Mouse (Mus musculus) hindbrain, embryonic 11.5 days (tissue): ENCODE data around the gene Hdac10. TPM values are rescaled to one million over a fixed set of nuclear protein-coding genes. Genes with fewer than 3 reads are reported as not detected.

Source experiments
- ATAC-seq: fragments of 200-750 bp; cut with Nextera tagmentation; 2 replicates; pipeline ENCODE4 v1.8.0; 2017; ENCODE audit warnings: mild to moderate bottlenecking, moderate TSS enrichment, moderate library complexity; ENCODE audit not compliant: low FRiP score
- DNase-seq: peaks from one replicate; pipeline ENCODE4 v3.0.0-alpha.2; 2015; ENCODE audit warnings: low spot score
- H3K27ac ChIP-seq: fragments of 300-500 bp; sonication (generic); 2 replicates; pipeline ENCODE4 v1.5.1; 2014; ENCODE audit warnings: mild to moderate bottlenecking, low read depth, low read length
- H3K27me3 ChIP-seq: fragments of 300-500 bp; sonication (generic); 2 replicates; pipeline ENCODE4 v1.6.1; 2014; ENCODE audit warnings: mild to moderate bottlenecking, low read length, moderate library complexity, mixed read lengths; ENCODE audit not compliant: control insufficient read depth, insufficient read depth
- H3K36me3 ChIP-seq: fragments of 300-500 bp; sonication (generic); 2 replicates; pipeline ENCODE4 v1.6.1; 2014; ENCODE audit warnings: mild to moderate bottlenecking, low read length, moderate library complexity, mixed read lengths; ENCODE audit not compliant: control insufficient read depth, insufficient read depth
- H3K4me1 ChIP-seq: fragments of 300-500 bp; sonication (generic); replicated peaks from 2 replicates; pipeline ENCODE4 v1.6.1; 2014; ENCODE audit warnings: low read length, mixed read lengths; ENCODE audit not compliant: control insufficient read depth, insufficient read depth
- H3K4me2 ChIP-seq: fragments of 300-500 bp; sonication (generic); replicated peaks from 2 replicates; pipeline ENCODE4 v1.6.1; 2014; ENCODE audit warnings: mild to moderate bottlenecking, low read depth, low read length
- H3K4me3 ChIP-seq: fragments of 300-500 bp; sonication (generic); 2 replicates; pipeline ENCODE4 v1.5.1; 2014; ENCODE audit warnings: low read depth, low read length
- H3K9ac ChIP-seq: fragments of 300-500 bp; sonication (generic); 2 replicates; pipeline ENCODE4 v1.6.1; 2014; ENCODE audit warnings: low read depth, low read length
- H3K9me3 ChIP-seq: fragments of 300-500 bp; sonication (generic); 2 replicates; pipeline ENCODE4 v1.6.1; 2016; ENCODE audit warnings: low read length; ENCODE audit not compliant: control insufficient read depth
- WGBS: fragments of 180-500 bp; shearing (Covaris S2); extraction: QIAGEN DNeasy Blood & Tissue Kit; methylation state at CpG from one replicate; pipeline ENCODE4 v1.1.7; 2014; 5-methylcytosine and 5-hydroxymethylcytosine counted together
- polyA plus RNA-seq: library from polyadenylated mRNA; unstranded; fragments of >200 nt; fragmentation: Nextera tagmentation; extraction: Ambion mirVana; gene quantifications from 2 replicates; pipeline ENCODE4 v1.2.1, GENCODE M21; 2014

The Hdac10 gene
- polyA plus RNA-seq, 1 experiment from 2014 or later, result 9.4 TPM

- Histone ChIP-seq H3K4me3 (no peak overlapping the region), H3K27ac (peak overlapping the region; percentile 83), H3K9me3 (no peaks in the 10 kb centered on the region), H3K9ac (0 out of 2 replicates have a peak overlapping the region, but pooled peaks have one; percentile 1), H3K27me3 (peaks cover 5% of the 10 kb centered on the region; the same call in 1 of the 2 replicates), H3K4me1 (peaks cover 17% of the 10 kb centered on the region), H3K36me3 (peaks cover 13% of the 10 kb centered on the region), H3K4me2 (no peak overlapping the region)
- peak; percentile 76 for DNase-seq
- ATAC-seq, result peak; percentile 73
Observed at GRCm38 (mm10) chr15:89152312-89152711, 23.8 kb upstream of the Hdac10 start.

GRCm38 (mm10) chr15:89150041-89150390 lies 21.5 kb upstream of the Hdac10 start:
- DNase-seq (peak; percentile 63), ATAC-seq (peak; percentile 16)
- H3K36me3 ChIP-seq, result peaks cover 8% of the 10 kb centered on the region
- H3K4me3 ChIP-seq, result peak overlapping the region; percentile 83
- peak overlapping the region; percentile 72 for H3K27ac ChIP-seq
- peak overlapping the region; percentile 90 for H3K4me2 ChIP-seq
- peak overlapping the region; percentile 93 for H3K9ac ChIP-seq
- WGBS, result 4% methylated on average over 13 of the region's 13 CpGs
- H3K9me3 ChIP-seq, result no peaks in the 10 kb centered on the region
- H3K4me1 ChIP-seq, result peaks cover 17% of the 10 kb centered on the region
- H3K27me3 ChIP-seq, result peaks cover 7% of the 10 kb centered on the region; the same call in 1 of the 2 replicates

DNA sequence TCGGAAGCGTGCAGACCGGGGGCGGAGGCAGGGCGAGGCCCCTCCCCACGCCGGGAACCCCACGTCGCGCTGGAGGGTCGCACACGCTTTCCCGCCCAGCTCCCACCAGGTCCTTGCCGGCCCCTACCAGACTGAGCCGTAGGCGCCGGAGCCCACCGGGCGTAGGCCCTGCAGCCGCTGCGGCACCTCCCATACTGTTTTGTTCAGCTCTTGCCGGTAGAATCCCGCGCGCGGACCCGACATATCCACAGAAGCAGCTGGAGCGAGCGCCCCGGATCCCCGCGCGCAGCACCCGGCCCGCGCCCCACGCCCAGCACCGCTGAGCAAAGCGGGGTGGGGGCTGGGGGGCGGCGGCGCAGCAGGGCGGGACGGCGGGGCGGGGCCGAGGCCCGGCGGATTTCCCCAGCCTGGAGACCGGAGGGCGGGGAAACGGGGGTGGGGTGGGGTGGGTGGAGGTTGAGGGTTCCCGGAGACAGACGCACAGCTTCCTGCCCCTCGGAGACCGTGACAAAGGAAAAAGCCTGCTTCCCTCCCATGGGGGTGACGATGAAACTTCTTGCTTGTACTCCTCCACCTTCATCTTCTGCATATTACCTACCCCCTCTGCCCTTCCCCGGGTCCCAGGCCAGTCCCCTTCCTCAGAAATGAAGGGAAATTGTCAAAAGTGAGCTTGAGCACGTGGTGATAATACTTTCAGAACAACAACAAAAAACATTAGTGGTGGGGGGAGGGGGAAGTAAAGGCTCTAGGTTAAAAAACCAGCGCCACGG lies 21.0 kb upstream of the Hdac10 start, which contains the start of gene Mapk11:
Gene Mapk11, minus strand, starts transcription at position 358 of the 770 bp plus-strand sequence.
- peak; percentile 63 for ATAC-seq
- H3K4me1 ChIP-seq, result peaks cover 17% of the 10 kb centered on the region
- no peaks in the 10 kb centered on the region for H3K9me3 ChIP-seq
- peak within 1 kb of the TSS; percentile 83 for H3K4me3 ChIP-seq
- peak; percentile 73 for DNase-seq
- H3K4me2 ChIP-seq, result peak within 1 kb of the TSS; percentile 90
- peaks cover 7% of the 10 kb centered on the region; the same call in 1 of the 2 replicates for H3K27me3 ChIP-seq
- H3K27ac ChIP-seq, result peak within 1 kb of the TSS; percentile 72
- WGBS, result under 1% methylated on average over 38 of the region's 61 CpGs
- H3K36me3 ChIP-seq, result peaks cover 5% of the 10 kb centered on the region; the same call in 1 of the 2 replicates
- peak within 1 kb of the TSS; percentile 93 for H3K9ac ChIP-seq

DNA sequence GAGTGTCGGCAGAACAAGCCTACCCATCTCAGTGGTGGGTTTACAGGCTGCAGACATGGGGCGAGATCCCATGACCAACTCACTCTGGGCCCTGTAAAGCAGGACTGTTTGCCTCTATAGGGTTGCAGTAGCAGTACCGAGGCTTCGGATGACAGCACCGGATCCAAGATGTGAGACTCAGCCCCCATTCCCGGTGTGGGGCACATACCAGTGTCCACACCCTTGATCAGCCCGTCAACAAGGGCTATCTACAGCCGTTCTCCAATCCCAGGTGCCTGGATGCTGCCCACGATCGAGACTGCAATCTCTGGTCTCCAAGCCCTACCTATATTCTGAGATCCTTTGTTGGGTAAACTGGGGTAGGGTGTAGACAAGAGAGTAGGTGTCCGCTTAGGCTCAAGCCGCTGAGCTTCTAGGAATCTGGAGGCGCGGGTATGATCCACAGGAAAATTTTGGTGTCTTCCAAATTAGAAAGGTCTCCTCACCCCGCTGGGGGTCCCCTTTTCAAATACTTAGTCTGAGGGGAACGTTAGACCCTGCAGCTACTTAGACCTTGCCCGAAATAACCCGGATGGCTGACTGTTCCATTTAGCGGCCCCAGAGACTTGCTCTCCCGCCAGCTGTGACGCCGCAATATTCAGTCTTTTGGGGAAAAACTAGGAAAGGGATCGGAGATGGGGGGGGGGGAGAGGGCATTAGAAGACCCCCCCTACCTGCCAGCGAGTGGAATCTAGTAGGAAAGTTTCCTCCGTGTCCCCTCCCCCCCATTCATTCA lies 20.2 kb upstream of the Hdac10 start:
- WGBS, result 6% methylated on average over 25 of the region's 25 CpGs

GRCm38 (mm10) chr15:89147895-89148294 lies 19.4 kb upstream of the Hdac10 start:
- DNase-seq, result peak; percentile 28
- Histone ChIP-seq H3K4me3 (peak overlapping the region; percentile 83), H3K4me1 (peaks cover 17% of the 10 kb centered on the region), H3K9ac (peak overlapping the region; percentile 93), H3K36me3 (0 out of 2 replicates have a peak, but pooled peaks cover 5% of the 10 kb centered on the region), H3K27ac (no peak overlapping the region), H3K4me2 (peak overlapping the region; percentile 90), H3K27me3 (peaks cover 7% of the 10 kb centered on the region; the same call in 1 of the 2 replicates), H3K9me3 (no peaks in the 10 kb centered on the region)
- ATAC-seq, result no peak
- 35% methylated on average over 4 of the region's 4 CpGs for WGBS

More for the DNA sequence above, 20.2 kb upstream of the Hdac10 start:
- peak; percentile 53 for DNase-seq
- Histone ChIP-seq H3K9ac (peak overlapping the region; percentile 93), H3K27me3 (peaks cover 7% of the 10 kb centered on the region; the same call in 1 of the 2 replicates), H3K4me1 (peaks cover 17% of the 10 kb centered on the region), H3K36me3 (0 out of 2 replicates have a peak, but pooled peaks cover 5% of the 10 kb centered on the region), H3K4me2 (peak overlapping the region; percentile 90), H3K4me3 (peak overlapping the region; percentile 83), H3K27ac (peak overlapping the region; percentile 72), H3K9me3 (no peaks in the 10 kb centered on the region)
- no peak; the same call in 1 of the 2 replicates for ATAC-seq

- no peak for ATAC-seq
- Histone ChIP-seq H3K9ac (peak overlapping the region; percentile 3; the same call in 1 of the 2 replicates), H3K36me3 (0 out of 2 replicates have a peak, but pooled peaks cover 5% of the 10 kb centered on the region), H3K27ac (no peak overlapping the region), H3K9me3 (no peaks in the 10 kb centered on the region), H3K4me3 (peak overlapping the region; percentile 83), H3K4me1 (peaks cover 16% of the 10 kb centered on the region), H3K27me3 (peaks cover 7% of the 10 kb centered on the region; the same call in 1 of the 2 replicates), H3K4me2 (peak overlapping the region; percentile 90)
- DNase-seq, result peak; percentile 33
- WGBS, result 21% methylated on average over 10 of the region's 10 CpGs
Observed at GRCm38 (mm10) chr15:89147456-89147855, 19.0 kb upstream of the Hdac10 start.

DNA sequence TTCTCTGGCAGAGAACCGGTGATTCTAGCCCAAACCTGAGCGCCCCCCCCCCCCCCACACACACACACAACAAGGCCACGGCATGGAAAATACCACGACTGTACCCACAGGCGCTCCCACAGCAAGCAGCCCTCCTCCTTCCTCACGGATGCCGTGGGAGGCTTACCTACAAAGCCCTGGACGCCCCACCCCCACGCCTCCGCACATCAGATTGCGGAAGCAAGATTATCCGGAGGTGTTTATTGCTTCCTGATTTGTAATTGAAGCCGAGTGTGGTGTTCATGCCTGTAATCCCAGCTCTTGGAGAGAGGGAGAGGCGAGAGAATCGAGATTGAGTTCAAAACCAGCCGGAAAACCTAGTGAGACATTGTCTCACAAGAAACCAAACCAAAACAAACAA lies 18.5 kb upstream of the Hdac10 start:
- Histone ChIP-seq H3K4me3 (peak overlapping the region; percentile 83), H3K9me3 (no peaks in the 10 kb centered on the region), H3K27me3 (peaks cover 7% of the 10 kb centered on the region; the same call in 1 of the 2 replicates), H3K9ac (peak overlapping the region; percentile 53), H3K36me3 (0 out of 2 replicates have a peak, but pooled peaks cover 5% of the 10 kb centered on the region), H3K4me1 (peaks cover 11% of the 10 kb centered on the region), H3K27ac (no peak overlapping the region), H3K4me2 (peak overlapping the region; percentile 90)
- ATAC-seq, result no peak
- peak; percentile 37 for DNase-seq
- 12% methylated on average over 16 of the region's 16 CpGs for WGBS

- DNase-seq (peak; percentile 55), ATAC-seq (0 out of 2 replicates have a peak, but pooled peaks have one; percentile 13)
- Histone ChIP-seq H3K4me3 (peak overlapping the region; percentile 83), H3K9me3 (no peaks in the 10 kb centered on the region), H3K36me3 (0 out of 2 replicates have a peak, but pooled peaks cover 5% of the 10 kb centered on the region), H3K4me2 (peak overlapping the region; percentile 90), H3K27ac (no peak overlapping the region), H3K4me1 (peaks cover 11% of the 10 kb centered on the region; the same call in 1 of the 2 replicates), H3K27me3 (peaks cover 7% of the 10 kb centered on the region; the same call in 1 of the 2 replicates), H3K9ac (peak overlapping the region; percentile 53)
- 3% methylated on average over 27 of the region's 27 CpGs for WGBS
Observed at GRCm38 (mm10) chr15:89146537-89146936, 18.0 kb upstream of the Hdac10 start.
